Mouse (Mus musculus) layer of hippocampus, adult 9-11 months (tissue): ENCODE data around the gene Pgp.

Experiments
- DNase-seq: peaks from one replicate; pipeline ENCODE4 v3.0.0; 2022

Pgp gene

DNA sequence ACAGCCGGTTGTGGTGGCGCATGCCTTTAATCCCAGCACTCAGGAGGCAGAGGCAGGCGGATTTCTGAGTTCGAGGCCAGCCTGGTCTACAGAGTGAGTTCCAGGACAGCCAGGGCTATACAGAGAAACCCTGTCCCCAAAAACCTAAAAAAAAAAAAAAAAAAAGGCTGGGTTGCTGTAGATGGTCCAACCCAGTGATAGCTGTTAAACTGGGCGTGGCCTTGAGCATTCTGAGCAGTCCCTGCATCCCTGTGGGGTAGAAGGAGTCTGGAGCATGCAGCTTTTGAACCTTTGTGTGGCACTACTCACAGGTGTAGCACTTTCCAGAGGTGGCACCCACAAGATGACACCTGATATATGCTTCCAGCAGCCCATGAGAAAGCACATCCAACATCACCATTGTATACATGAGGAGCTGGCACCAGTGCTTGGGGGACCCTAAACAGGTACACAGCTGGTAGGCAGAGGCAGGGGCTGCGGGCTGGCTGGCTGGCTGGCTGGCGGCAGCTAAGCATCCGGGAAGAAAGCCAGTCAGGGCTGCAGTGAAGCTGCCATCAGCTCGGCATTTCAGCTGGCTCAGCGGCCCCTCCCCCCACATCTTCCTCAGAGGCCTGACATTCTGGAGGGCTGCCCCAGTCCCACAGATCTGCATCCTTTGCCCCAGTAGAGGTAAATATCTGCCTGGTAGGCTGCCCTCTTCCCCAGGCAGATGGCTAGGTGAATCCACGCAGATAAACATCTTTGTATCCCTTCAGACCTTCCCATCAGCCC, 15.1 kb downstream of the Pgp start:
- no peak for DNase-seq

DNA sequence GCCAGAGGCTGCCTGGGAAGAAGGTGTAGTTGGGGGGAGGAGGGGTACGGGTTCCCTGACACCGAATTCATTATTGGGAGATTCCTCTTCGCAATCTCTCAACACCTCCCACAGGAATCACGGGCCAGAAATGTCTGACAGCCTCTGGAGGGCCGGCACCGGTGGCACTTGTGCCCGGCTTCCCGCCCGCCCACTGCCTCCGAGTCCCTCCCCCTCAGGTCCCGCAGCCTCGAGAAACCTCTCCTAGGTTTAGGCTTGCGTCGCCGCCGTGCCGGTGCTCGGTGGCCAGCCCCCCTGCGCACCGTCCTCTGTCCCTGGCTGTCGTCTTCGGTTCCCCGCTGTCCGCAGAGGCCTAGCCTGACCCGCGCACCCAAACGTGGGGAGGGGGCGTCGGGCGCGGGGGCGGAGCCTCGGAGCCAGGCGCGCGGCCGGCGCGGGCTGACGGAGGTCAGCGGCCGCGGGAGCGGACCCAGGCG, 18.0 kb downstream of the Pgp start, which contains the start of gene Caskin1:
Gene Caskin1 (plus strand): TSS at position 416 of the 476 bp plus-strand sequence.
- no peak for DNase-seq

DNA sequence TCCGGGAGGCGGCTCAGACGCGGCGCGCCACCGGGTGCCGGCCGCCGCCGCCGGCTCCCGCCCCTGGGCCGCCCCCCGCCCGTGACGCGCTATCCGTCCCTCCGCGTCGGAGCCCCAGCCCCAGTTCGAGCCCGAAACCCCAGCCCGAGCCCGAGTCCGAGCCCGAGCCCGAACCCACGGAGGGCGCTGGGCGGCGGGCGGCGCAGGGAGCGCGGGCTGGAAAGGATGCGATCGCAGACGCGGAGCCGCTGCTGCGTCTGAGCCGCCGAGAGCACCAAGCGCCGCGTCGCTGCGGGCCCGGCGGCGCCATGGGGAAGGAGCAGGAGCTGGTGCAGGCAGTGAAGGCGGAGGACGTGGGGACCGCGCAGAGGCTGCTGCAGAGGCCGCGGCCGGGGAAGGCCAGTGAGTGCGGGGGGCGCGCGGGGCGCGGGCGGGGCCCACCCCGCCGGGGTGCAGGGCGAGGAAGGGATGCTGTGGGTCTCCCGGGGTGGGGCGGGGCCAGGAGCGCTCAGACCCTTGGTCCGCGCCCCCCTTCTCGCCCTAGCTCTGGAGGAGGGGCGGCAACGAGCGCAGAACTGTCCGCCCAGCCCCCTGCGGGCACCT, 18.6 kb downstream of the Pgp start:
- DNase-seq, result no peak

GRCm38 (mm10) chr17:24489265-24490030, 19.3 kb downstream of the Pgp start:
- DNase-seq, result no peak

GRCm38 (mm10) chr17:24490399-24490798, 20.2 kb downstream of the Pgp start:
- peak; percentile 60 for DNase-seq

DNA sequence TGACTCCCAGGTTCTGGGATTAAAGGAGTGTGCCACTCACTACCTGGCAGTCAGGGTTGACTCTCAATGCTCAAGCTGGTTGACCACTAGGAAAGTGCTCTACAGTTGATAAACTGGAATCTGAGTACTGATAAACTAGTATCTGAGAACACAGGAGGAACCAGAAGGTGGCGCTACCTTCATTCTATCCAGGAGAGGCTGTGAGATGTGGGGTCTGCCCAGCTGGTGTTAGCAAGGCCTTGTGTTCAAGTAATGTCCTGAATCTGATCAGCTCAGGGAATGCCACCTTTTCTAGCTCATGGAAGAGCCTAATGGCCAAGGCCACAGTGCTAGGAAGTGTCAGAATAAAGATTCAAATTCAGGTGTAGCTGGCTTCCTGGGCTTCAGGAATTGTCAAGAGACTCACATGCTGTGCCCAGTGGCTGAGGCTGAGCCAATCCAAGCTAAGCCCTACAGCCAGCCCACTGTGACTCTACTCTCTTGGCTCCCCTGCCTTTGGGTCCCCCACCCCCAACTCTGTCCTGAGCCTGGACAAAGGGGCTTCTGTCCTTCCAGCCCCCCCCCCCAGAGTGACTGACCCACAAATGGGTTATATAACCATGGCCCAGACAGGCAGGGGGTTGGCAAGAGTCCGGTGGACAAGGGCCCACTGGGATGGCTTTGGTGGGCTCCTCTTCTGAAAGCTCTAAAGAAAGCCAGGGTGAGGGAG, 24.6 kb downstream of the Pgp start:
- DNase-seq, result peak; percentile 71

GRCm38 (mm10) chr17:24495443-24495842, 25.3 kb downstream of the Pgp start:
- DNase-seq, result peak; percentile 87

DNA sequence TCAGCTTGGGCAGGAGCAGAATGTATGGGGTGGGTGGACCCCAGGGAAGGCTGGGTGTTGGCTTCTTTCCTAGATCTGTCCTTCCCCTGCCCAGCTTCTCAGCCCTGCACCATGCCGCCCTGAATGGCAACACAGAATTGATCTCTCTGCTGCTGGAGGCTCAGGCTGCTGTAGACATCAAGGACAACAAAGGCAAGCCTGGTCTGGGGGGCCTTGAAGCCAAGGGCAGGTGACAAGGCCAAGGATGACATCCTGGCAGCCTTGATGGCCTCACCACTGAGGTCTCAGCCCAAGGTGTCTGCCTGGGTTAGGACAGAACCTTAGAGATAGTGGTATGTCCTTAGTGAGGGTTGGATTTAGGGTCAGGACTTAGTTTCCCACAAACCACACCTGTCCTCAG, 25.8 kb downstream of the Pgp start:
- no peak for DNase-seq

- no peak for DNase-seq
Observed at GRCm38 (mm10) chr17:24502208-24502607, 32.0 kb downstream of the Pgp start.

GRCm38 (mm10) chr17:24504085-24504484, 33.9 kb downstream of the Pgp start:
- no peak for DNase-seq

- no peak for DNase-seq
Observed at GRCm38 (mm10) chr17:24505286-24505955, 35.2 kb downstream of the Pgp start.

DNA sequence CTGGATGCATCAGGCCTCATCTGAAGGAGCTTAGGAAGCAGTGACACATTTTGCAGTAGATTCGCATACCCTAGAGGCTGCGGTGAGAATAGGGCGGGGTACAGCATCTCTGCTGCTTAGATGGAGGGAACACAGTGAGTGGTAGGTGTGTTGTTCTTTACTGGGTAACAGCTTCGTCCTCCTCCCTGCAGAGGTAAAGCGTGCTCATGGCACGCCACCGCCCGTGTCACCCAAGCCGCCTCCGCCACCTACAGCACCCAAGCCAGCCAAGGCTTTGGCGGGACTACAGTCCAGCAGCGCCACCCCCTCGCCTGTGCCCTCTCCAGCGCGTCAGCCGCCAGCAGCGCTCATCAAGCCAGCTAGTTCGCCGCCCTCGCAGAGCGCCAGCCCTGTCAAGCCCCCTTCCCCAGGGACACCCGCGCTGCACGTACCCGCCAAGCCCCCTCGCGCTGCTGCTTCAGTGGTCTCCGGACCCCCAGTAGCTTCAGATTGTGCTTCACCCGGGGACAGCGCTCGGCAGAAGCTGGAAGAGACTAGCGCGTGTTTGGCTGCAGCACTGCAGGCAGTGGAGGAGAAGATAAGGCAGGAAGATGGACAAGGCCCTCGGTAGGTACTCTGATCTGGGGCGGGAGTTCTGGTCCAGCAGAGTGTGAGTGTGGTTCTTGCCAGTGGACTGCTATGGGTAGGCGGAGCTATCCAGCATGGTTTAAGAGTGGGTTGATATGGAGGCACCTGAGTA, 36.3 kb downstream of the Pgp start:
- peak; percentile 56 for DNase-seq

- no peak for DNase-seq
Observed at GRCm38 (mm10) chr17:24507129-24507664, 37.0 kb downstream of the Pgp start.

DNA sequence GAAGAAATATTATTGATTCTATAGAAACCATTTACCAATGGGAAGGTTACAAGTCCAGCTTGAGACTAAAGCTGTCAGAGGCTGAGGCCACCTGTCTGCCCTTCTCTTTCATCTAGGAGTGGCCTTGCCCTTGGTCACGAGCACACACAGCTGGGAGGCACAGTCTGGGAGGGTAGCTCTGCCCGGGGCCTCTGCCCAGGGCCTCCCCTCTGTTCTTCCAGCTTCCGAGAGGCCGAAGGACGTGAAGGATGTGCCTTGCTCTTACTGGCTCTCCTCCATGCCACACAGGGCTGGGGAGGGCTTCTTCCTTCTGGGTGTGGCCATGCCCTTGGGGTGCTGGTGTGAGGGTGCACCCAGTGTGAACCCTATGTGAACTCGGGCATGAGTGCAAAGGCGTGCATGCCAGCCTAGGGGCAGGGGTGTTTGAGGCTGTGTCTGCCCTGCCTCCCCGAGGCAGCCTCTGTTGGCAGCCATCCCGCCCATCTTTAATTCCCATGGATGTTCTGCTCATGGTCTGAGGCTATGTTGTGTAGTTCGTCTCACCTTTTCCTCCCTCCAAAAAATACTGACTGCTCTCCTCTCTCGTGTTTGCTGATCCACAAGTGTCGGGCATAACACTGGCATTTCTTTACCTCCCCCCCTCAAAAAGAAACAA, 37.7 kb downstream of the Pgp start:
- DNase-seq, result no peak

DNA sequence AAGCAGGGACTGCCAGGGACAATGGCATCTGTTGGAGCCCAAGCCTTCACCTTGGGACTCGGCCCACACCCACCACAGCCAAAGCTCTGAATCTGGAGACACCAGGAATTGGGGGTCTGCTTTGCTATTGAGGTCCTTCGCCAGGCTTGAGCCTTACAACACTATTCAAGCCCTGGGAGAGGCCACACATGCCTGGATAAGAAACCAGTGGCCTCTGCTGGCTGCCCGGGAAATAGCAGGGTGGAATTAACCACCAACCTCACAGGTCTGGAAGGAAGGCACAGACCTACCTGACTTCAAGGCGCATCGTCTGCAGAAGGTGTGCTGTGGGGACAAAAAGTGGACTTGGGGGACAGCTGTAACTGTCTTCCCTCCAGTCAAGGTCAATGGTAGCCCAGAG, 43.4 kb downstream of the Pgp start:
- peak; percentile 63 for DNase-seq

DNA sequence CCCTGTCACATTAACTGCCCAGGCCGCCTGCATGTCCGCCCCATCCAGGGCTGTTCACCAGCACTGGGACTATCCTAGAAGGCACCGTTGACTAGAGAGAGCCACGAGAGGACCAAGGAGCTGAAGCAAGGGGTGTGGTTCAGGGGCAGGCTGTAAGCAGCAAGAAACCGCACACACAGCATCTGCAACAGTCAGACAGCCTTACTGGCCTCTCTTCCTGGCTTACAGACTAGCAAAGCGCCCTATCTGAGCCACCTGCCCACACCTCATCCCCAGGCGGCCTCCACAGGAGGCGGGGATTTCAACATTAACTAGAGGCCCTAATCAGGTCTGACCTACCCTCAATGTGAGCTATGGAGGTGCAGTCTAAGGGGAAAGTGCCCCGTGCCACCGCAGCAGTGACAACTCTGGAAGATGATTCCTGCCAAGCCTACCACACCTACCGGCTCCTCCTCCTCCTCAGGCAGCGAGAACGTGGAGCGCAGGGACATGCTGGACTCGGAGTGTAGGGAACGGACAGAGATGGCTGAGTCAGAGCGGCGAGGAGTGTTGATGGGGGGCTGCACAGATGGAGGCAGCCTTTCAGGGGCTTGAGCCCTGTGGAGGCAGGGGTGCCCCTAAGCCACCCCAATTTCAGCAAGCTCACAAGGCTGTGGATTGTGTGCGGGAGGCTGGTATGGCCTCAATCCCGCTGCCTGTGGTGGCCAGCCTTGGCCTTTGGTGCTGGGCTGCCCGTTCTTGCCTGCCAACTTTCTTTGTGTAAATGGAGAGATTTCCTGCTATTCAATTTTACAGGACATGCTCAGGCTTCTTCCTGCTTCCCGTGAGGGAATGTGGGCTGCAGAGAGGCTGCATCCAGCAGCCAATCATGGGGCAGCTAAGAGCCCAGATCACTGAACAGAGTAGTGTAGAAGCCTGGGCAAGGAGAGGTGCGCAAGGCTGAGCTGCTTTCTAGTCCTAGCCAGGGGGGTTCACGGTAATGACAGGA, 44.4 kb downstream of the Pgp start:
- no peak for DNase-seq

- no peak for DNase-seq
Observed at GRCm38 (mm10) chr17:24520450-24520849, 50.3 kb downstream of the Pgp start.
